ENCODE assay signal across 35 mouse cellular contexts in genomic region chr5:28377299-28377698, GRCm38 (mm10).
"Had no signal": no experiment of that assay in that cellular context is flagged by ENCODE, and none has a peak within 500 bp of the region (broad histone marks: within the 10 kb centered on the region; RNA-seq: fewer than 3 reads in every experiment).

No protein-coding gene starts in this region.

- H3K4me3 ChIP-seq: heart, embryonic 12.5 days; heart, embryonic 13.5 days; heart, embryonic 15.5 days; hindbrain, embryonic 10.5 days; hindbrain, embryonic 12.5 days; hindbrain, embryonic 13.5 days; hindbrain, embryonic 15.5 days; intestine, embryonic 15.5 days; kidney, embryonic 15.5 days; layer of hippocampus, adult 2 months; left cerebral cortex, adult 2 months had no signal

- H3K4me1 ChIP-seq: heart, embryonic 13.5 days; hindbrain, embryonic 10.5 days; intestine, embryonic 15.5 days; kidney, embryonic 15.5 days had no signal

- DNase-seq: heart, postnatal 10 days; heart, postnatal 14 days; heart, postnatal 36 days; heart, postnatal 4 days; kidney, adult 11 months; kidney, adult 18-20 months; kidney, adult 2 months; kidney, adult 8-10 months; kidney, adult 9 months; kidney, postnatal 10 days; kidney, postnatal 14 days; kidney, postnatal 25 days; kidney, postnatal 36 days; kidney, postnatal 4 days; layer of hippocampus, adult 9-11 months; layer of hippocampus, postnatal 36 days had no signal

- H3K9ac ChIP-seq: heart, embryonic 12.5 days; heart, embryonic 13.5 days; heart, embryonic 15.5 days; hindbrain, embryonic 12.5 days; hindbrain, embryonic 13.5 days; hindbrain, embryonic 14.5 days; hindbrain, embryonic 15.5 days; intestine, embryonic 15.5 days; kidney, embryonic 15.5 days had no signal

- H3K27me3 ChIP-seq: heart, embryonic 12.5 days; heart, embryonic 13.5 days; heart, embryonic 15.5 days; hindbrain, embryonic 12.5 days; hindbrain, embryonic 13.5 days; hindbrain, embryonic 15.5 days; intestine, embryonic 15.5 days; kidney, embryonic 15.5 days had no signal

- H3K9me3 ChIP-seq: heart, embryonic 12.5 days; heart, embryonic 13.5 days; heart, embryonic 15.5 days; hindbrain, embryonic 10.5 days; hindbrain, embryonic 12.5 days; hindbrain, embryonic 13.5 days; hindbrain, embryonic 15.5 days; intestine, embryonic 15.5 days; kidney, embryonic 15.5 days had no signal

- H3K4me2 ChIP-seq: heart, embryonic 11.5 days; heart, embryonic 12.5 days; heart, embryonic 13.5 days; heart, embryonic 15.5 days; hindbrain, embryonic 12.5 days; hindbrain, embryonic 13.5 days; hindbrain, embryonic 14.5 days; hindbrain, embryonic 15.5 days; intestine, embryonic 15.5 days; kidney, embryonic 15.5 days had no signal

- H3K36me3 ChIP-seq: hindbrain, embryonic 15.5 days; intestine, embryonic 15.5 days had no signal

- ATAC-seq: hindbrain, embryonic 16.5 days; hindbrain, postnatal 0 days; inflammation-experienced regulatory T-cells, adult 6 months; intestine, embryonic 15.5 days; intestine, embryonic 16.5 days; intestine, postnatal 0 days had no signal

- H3K27ac ChIP-seq: heart, embryonic 13.5 days; heart, embryonic 15.5 days; hindbrain, embryonic 10.5 days; hindbrain, embryonic 12.5 days; hindbrain, embryonic 14.5 days; hindbrain, embryonic 15.5 days; hindbrain, postnatal 0 days; intestine, embryonic 15.5 days; kidney, embryonic 15.5 days; kidney, postnatal 0 days; layer of hippocampus, adult 2 months; left cerebral cortex, adult 2 months had no signal
